Mouse (Mus musculus) left cerebral cortex, adult 9 months (tissue): ENCODE data around the gene Sept9.

Experiments
- DNase-seq, 2 experiments: peaks; one replicate each; pipeline ENCODE4 v3.0.0; 2022; ENCODE audit warnings: low spot score in 2 of 2

The Sept9 gene

DNA sequence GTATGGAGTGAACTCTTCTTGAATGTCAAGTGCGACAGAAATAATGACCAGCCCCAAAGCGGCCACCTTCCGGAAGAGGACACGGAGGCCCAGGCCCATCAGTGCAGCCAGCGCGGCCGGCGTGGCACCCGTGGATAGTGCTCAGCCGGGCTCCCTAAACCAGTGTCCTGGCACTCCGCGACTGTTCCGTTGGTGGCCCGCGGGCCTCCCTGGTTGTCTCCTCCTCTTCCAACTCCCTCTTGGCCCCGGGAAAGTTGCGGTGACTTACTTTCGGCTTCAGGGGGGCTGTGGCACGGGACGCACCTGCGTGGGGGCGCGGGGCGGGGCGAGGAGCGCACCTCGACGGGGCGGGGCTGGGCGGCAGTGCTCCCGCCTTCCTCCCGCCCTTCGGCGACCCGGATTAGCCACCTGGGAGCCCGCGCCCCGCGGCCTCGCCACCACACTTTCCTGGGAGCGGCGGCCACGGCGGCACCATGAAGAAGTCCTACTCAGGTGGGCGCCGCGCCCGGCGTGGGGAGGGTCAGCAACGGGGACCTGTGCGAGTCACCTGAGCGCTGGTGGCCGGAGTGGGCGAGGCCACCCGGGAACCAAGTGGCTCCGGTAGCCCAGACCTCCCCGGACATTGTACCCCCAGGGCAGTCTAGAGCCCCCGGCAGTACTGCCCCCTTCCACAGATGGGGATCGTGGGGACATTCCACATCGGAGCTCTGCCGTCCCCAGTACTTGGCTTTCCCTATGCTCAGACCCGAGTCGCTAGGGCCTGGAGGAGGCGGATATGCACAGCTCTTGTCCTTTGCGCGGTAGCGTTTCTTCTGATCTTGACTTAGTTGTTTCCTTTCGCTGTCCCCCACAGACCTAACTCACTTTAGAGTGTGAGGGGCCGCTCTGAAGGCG is at the start of gene Sept9:
Gene Sept9 (plus strand): TSS at position 380 of the 894 bp plus-strand sequence.
- no peak for DNase-seq

DNA sequence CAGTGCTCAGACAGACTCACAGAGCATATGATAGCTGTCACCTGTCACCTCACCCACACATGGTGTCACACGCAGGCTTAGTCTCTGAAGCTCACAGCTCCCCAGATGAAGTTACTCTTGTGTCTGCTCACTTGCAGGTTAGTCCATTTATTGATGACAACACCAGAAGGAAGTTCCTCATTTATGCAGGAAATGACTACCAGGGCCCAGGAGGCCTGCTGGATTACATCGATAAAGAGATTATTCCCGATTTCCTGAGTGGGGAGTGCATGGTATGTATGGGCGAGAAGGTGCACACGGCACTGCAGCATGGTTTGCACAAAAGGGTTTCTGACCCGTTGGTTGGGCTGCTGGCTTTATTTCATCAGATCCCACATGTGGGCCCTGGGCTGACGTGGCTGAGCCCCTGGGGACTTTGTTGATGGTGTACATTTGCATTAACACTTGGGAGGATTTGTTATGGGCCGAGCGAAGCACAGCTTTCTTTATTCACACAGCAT is 48.9 kb upstream of the Sept9 start:
- DNase-seq, result no peak

DNA sequence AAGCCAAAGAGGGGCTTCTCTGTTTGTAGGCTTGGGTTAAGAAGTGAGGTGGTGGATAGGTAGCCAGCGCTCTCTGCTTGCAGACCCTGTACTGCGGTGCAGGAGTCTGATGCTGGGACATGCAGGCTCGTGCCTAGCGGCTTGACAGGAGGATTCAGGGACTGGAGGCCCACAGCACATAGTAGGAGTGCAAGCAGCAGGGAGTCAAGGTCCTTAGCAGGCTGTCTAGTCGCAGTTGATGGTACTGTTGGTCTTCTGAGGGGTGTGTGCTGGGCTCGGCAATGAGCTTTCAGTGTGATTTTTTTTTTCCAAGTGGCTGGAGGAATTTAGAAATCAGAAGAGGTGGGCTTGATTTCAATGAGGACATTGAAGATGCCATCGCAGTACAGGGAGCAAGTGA is 48.0 kb upstream of the Sept9 start:
- DNase-seq, result no peak

DNA sequence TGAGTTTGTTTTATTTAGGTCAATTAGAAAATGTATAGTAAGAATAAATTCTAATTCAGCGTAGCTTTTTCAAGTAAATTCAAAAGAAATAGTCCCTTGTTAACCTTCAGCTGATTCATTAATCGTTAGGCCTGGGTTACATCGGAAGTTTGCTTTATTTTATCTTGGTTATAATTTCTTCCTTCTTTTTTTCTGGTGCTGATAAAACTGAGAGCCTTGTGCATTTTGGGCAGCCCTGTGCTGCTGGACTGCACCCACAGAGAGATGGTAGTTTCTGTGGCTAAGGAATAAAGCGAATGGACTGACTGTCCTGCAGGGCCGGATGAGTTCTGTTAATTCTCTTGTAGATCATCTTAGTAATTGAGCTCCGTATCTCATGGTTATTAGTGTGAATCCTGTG is 46.9 kb upstream of the Sept9 start:
- DNase-seq, result no peak

DNA sequence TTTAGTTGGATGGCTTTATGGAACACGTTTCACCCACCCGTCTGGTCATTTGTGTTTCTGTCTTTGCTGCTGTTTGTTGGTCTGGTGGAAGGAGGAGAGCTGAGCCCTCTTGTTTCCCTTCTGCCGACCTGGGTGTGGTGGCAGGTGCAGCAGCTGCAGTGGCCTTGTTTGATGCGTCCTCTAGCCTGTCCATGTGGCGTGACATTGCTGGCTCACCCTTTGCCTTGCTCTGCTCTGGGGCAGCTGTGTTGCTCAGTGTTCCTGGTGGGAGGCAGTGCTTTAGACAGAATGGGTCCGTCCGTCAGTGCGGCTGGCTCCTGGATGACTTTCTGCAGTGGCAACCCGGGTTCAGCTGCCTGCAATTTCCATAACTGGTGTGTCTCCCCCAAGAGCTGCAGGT is 45.9 kb upstream of the Sept9 start:
- no peak for DNase-seq

DNA sequence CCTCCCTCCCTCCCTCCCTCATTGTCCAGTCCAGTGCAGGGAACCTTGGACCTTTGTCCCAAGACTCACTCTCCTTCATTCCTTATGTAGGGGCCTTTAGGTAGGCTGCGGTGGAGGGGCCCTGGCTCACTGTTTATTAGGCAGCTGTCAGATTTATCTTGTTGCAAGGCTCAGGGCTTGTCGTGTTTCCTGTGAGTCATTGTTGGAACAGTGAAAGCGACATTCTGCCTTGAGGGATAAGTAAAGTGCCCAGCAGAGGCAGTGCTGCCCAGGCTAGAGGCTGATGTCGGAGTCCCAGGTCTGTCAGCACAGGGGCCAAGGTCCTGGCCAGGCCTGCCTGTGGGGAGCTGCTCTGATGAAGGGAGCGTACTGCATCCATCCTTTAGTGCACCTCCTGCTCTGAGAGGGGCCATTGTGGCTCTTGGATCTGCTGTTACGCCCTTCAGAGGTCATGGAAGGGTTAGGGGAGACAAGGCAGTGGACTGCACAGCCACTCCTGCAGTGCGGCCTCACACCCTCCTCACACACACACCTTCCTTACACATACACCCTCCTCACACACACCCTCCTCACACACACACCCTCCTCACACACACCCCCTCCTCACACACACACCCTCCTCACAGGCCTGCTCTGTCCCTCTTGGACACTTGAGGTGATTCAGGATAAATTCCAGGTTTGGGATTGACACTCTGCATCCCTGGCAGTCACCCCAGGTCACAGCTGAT is 45.2 kb upstream of the Sept9 start:
- no peak for DNase-seq

DNA sequence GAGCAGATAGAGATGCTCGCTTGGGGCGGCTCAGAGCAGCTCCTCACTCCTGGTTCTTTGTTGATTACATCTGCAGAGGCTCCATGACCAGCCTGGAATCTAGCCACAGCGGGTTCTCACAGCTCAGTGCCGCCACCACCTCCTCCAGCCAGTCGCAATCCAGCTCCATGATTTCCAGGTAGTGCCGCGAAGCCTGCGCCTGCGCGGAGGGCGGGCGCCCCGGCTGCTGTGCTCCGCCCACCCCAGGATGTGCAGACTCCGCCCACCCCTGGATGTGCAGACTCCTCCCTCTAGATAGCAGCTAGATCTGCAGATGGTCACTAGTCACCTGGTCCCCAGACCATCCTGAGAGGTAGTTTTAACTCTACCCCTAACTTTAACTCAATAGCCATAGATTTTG is 42.7 kb upstream of the Sept9 start:
- DNase-seq, result no peak

DNA sequence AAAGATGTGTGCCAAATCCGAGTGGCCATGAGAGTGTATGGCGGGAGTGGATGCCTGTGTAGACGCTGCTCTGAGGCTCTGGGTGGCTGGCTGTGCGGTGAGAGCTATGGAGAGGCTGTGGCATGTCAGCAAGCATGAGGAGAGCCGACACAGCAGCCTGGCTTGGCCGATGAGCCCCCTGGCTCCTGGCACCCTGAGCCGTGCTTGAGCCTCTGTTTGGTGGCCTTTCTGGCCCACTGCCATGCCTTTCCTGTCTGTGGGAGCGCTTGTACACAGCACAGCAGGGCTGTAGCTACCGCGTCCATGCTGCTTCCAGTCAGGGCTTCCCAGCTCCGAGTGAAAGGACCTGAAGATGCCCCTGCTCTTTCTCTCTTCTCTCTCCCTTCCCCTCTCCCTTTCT is 41.1 kb upstream of the Sept9 start:
- DNase-seq, result no peak

DNA sequence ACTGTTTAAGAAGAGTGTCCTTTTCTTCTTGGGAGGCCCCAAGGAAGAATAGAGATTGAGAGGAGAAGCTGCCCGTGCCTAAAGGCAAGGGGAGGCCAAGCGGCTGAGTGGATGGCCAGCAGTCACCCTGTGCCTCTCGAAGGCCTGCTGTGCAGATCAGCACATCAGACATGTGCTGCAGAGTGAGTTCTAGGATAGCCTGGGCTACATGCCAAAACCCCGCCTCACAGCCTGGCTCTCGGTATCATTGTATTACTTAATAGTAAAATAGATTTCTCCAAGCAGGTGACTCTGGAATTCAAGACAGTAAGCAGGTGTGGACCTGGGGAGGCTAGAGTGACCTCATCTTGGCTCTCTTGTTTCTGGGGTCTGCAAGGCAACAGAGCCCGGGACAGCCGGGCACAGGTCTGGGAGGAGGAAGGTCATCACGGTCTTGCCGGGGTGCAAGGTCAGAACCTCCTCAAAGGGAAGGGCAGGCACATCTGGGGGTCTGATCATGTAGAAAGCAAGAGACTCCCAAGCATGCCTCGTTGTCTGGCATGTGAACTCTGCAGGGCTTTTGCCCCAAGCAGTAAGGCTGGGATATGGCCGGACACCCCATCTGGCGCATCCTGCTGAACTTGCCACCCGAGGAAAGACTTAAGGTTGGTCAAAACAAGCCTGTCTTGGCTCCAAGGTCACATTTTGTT is 40.1 kb upstream of the Sept9 start:
- DNase-seq, result no peak

DNA sequence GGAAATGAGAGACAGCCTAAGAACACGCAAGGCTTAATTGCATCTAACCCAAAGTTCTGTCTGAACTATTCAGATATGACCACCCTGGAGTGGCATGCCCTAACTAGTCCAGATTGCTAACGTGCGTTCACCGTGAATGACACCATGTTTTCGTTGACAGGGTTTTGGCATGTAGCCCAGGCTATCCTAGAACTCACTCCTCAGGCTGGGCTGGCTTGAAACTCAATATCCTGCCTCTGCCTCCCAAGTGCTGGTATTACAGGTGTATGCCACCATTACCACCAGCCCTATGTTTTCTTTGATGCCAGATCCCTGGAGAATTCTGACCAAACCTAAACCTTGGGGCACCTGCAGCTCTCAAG is 39.5 kb upstream of the Sept9 start:
- DNase-seq, result no peak

DNA sequence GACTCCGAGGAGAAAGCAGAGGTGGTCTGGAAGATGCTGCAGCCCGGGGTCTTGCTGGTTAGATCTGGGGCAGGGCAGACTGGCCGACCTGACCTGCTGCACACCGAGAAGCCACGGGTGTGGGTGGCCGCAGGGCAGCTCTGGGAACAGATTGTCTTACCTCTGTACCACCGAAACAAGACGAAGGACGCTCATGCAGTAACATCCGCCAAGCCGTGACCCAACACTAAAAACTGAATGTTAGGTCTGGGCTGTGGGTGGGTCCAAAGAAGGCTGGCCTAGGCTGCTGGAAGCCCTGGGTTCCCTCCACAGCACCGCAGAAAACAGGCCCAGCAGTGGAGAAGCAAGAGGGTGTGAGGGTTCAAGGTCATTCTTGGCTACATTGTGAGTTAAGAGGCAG is 38.7 kb upstream of the Sept9 start:
- no peak for DNase-seq

DNA sequence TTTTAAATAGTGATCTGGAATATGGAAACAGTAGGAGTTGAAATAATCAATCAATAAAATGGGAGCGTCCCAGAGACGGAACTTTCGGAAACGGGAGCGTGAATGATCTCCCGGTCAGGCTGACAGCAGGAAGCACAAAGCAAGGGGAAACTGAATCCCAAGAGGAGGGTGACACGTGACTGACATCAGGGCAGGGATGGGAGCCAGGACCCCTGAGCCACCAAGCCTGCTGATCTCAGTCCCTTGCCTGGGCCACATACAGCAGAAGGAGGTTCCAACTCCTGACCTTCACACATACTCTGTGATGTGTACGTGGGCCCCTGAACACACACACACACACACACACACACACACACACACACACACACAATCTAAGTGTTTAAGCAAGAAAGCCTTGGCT is 37.9 kb upstream of the Sept9 start:
- DNase-seq, result no peak

DNA sequence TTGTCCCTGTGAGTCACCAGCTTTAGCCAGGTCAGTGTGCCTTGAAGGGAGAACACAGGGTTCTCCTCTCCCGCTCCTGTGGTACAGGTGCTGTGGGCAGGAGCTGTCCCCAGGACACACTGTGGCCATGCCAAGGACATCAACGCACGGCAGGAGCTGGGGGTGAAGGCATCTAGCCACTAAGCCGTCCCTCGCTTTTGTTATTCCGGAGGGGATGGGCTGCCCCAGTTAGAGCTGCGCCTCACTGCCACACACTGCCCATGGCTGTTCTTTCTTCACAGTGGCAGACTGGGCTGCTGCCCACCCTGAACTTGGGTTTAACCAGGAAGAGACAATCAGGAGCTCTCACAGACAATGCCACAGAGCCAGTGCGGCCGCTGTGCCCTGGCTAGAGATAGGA is 36.4 kb upstream of the Sept9 start:
- no peak for DNase-seq

DNA sequence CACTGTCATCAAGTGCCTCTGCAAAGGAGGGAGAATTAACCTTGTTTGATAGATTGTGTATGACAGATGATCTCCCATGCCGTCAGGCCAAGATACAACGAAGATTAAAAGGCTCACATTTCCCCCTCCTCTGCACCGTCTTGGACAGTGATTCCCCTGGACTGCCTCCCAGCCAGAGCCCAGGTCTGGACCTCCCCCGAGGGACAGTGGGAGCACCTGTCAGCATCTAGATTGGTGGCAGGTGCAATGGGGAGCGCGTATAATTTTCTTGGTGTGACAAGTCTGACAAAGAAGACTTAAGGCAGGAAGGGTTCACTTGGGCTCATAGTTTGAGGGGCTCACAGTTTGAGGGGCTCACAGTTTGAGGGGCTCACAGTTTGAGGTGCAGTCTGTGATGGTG is 35.7 kb upstream of the Sept9 start:
- DNase-seq, result no peak

DNA sequence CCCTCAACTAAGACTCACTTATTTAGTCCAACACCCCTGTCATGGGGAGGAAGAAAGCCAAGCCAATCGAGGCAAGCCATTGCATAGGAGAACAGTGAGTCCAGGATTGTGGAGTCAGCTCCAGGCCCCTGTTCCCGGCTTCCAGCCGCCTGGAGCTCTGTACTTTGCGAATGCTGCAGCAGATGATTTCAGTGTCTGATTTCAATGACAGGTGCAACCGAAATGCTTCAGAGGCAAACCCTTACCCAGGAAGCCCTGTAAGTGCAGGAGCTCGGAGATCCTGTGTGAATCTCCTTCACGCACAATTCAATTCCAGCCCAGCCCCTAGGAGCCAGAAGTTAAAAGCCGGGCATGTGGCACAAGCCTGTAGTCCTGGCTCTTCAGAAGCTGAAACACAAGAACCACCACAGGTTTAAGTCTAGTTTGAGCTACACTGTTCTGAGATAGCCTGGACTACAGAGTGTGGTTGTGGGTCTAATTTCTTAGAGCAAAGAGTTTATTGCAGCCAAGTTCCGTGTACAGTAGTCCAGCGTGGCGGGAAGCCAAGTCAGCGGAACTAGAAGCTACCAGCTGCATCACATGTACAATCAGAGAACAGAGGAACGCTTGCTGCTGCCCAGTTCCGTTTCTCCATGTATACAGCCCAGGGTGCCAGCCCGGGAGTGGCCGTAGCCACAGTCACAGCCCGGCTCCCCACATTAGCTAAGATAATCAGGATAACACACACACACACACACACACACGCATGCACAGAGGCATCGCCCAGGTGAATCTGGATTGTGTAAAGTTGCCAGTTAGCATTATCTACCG is 31.0 kb upstream of the Sept9 start:
- DNase-seq, result no peak

DNA sequence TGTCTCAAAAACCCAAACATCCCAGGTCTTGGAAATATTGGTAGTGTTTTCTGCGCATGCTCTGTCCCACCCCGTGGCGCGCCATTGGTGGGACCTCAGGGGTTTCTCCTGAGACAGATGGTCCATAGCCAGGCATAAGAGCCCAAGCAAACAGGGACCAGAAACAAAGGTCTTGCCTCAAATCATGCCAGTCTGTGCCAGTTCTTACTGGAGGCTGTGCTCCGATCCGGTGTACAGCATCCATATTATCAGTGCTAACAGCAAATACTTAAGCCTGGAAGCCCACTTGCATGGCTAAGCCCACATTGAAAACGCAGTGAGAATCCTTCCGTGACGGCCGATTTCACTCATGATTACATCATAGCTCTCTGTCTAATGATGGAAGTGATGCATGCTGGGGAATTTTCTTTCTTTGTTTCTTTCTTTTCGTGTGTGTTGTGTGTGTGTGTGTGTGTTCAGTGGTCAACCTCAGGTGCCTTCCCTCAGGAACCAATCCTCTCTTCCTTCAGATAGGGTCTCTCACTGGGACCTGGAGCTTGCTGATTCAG is 30.3 kb upstream of the Sept9 start:
- no peak for DNase-seq

DNA sequence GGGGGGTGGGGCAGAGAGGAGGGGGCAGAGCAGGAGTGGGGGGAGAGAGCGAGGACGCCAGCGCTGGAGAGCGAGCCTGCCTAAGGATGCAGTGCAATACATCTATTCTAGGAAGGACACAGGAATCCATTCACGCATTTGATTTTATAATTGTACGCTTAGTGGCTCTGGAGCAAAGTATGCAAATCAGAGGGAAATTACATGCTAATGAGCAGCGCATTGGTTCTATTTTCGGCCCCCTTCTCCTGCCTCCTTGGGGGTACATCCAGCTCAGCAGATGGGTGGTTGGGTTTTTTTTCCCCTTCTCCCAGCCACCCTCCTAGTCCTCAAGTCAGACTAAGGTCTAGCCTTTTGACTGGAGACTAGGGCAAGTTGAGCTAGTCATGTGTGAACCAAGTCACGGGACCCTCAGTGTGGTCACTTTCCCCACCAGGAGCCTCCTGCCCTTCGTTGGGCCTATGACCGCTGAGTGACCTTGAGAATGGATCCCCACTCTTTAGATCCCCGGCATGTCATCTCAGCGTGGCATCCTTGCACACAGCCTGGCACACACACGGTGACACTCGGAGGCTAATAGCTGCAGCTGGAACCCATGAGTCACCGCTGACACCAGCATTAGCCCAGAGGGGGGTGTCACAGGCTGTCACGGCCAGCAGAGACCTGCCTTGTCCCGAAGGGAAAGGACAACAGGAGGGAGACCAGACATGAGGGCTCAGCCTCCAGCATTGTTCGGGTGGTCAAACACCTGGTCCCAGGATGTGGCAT is 29.5 kb upstream of the Sept9 start:
- peak in 1 of 2 experiments; percentile 53 for DNase-seq

DNA sequence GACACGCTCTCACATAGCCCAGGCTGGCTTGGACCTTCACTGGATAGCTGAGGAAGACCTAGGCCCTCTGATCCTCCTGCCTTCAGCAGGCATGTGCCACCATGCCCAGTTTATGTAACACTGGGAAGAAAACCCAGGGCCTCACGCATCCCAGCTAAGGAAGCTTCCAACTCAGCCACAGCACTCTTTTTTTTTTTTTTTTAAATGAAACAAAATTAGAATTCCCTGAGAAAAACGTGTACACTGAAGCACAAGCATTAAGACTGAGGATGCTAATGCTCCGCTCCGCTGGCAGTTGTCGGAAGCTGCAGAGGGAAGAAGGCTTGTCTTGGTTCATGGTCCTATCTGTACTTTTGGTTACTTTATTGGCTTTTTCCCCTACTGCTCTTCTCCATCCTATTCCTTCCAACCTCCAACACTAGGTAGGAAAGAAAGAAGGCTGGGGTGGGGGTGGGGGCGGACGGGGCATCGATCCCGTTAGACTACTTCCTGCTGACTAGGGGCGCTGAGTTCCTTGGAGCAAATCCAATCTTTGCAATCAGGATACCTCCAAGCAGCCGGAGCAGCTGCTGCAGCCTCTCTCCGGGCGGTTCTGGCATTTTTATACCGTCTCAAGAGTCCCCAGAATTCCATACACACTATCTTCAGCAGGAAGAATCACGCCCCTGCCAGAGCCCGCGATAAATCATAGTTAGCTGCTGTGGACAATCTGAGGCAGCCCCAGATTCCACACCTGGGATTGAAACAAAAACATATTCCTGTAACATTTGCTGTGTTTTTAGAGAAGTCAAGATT is 25.2 kb upstream of the Sept9 start:
- no peak for DNase-seq

DNA sequence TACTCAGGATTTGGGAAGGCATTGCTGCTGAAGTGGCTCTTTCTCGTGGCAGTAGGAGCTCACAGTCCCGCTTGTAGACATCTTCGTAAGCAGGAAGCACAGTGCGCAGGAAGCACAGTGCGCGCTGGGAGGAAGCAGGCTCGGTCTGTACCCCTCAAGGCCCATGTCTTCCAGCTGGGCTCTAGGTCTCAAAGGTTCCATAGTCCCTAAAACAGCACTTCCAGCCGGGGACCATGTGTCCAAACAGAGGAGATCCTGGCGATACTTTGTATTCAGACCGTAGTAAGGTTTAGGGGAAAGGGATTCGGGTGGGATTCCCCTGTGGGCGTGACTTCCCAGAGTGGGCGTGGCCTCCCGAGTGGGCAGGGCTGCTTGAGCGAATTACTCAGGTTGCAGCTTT is 24.5 kb upstream of the Sept9 start:
- DNase-seq, result no peak

DNA sequence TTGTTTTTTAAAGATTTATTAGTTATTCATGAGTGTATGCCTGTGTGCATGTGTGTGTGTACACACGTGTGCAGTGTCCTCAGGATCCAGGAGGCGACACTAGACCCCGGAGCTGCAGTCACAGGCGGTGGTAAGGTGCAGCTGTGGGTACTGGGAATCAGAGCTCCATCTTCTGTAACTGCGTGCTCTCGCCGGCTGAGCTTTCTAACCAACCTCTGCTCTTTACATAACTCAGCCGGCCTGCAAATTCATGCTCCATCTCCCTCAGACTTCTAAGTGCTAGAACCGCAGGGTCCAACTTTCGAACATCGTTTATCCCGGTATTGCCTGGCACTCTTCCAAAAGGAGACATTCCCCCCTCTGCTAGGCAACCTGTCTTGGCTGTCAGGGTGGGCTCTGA is 24.0 kb upstream of the Sept9 start:
- DNase-seq, result no peak
